Mouse (Mus musculus) yolk sac, embryonic 10.5 days (tissue): ENCODE data around the gene Nat14.

ENCODE experiments used
- DNase-seq: peaks from one replicate; pipeline ENCODE4 v3.0.0-alpha.2; 2017; ENCODE audit warnings: low spot score

Nat14 gene

DNA sequence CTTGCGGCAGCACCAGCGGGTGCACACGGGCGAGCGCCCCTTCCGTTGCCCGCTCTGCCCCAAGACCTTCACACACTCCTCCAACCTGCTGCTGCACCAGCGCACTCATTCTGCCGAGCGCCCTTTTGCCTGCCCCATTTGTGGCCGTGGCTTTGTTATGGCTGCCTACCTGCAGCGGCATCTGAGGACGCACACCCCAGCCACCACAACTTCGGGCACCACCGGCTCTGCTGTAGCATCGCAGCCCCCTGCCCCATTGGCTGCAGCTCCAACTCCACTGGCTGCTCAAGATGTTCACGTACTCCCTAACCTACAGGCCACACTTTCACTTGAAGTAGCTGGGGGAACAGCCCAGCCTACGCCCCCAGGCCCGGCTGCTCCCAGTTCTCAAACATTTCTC lies 1.3 kb upstream of the Nat14 start:
- DNase-seq = no peak

DNA sequence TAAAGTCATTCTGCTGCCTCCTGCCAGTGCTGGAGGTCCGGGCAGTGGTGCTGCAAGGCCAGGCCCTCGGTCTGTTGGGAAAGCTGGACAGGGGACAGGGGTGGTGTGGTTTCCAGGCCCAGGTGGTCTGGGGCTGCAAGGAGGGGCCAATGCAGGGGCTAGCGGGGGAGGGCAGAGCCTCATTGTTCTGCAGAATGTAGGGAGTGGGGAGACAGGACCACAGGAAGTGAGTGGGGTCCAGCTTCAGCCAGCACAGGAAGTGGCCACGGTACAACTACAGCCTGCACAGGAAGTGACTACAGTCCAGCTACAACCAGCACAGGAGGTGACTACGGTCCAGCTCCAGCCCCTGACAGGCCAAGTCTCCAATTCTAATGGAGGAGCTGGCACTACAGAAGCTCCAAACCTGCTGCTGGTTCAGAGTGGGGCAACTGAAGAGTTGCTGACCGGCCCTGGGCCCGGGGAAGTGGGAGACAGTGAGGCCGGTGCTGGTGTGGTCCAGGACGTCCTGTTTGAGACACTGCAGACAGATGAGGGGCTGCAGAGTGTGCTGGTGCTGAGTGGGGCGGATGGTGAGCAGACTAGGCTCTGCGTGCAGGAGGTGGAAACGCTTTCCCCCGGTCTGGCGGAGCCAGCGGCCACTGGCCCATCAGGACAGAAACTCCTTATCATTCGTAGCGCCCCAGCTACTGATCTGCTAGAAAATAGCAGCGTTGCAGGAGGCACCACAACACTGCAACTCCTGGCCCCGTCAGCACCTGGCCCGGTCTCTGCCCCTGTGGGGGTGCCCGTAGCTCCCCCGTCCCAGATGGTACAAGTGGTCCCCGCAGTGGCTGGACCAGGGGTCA lies 628 bp upstream of the Nat14 start:
- peak; percentile 34 for DNase-seq

- peak; percentile 74 for DNase-seq
These were observed 680 bp downstream of the Nat14 start for GRCm38 (mm10) chr7:4922508-4922907.

DNA sequence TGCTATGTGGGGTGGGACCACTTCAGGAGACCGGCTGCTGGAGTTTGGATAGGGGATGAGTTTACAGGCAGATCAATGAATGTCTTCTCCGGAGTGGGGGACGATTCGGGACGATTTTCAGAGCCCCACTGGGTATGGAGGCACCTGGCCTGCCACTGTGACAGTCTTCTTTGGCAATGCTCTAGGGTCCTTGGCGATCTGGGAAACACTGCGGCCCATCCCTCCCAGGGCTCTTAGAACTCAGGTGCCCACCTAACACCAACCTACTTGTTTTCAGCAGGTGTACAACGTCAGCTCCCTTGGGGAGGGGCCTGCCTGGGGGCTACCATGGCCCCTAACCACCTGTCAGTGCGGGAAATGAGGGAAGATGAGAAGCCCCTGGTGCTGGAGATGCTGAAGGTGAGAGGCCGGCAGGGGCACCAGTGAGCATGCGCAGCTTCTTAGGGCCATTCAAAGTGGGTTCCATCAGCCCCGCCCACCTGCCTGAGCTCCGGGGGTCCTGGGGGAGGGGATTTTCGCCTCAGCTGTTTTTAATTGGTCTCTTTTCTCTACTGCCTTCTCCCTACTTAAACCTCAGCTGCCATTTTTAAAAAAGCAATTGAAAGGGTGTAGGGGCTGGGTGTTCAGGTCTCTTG lies 1.2 kb downstream of the Nat14 start:
- peak; percentile 46 for DNase-seq

- DNase-seq = no peak
These were observed 1.9 kb downstream of the Nat14 start for GRCm38 (mm10) chr7:4923586-4924364.

GRCm38 (mm10) chr7:4924483-4924882 lies 2.7 kb downstream of the Nat14 start:
- DNase-seq = no peak

DNA sequence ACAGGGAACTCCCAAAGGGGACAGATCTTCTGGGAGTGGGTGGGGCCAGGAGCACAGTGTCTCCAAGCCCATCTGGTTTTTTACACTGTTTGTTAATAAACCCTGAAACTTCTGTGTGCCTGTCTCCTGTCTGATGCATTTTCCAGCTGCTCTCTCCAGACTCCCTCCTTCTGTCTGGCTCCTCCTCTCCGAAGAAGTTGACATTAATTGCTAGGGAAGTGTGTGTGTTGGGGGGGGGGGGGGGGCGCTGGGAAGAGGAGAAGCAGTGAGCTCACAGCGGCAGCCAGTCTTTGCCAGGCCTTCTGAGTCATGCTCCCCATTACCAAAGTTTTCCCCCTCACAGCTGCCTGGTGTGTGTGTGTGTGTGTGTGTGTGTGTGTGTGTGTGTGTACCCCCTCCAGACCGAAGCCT lies 3.1 kb downstream of the Nat14 start:
- peak; percentile 68 for DNase-seq

- peak; percentile 48 for DNase-seq
These were observed 3.9 kb downstream of the Nat14 start, which contains the start of gene Ssc5d for GRCm38 (mm10) chr7:4925441-4926381. Ssc5d (plus strand) TSS chr7:4925785.

DNA sequence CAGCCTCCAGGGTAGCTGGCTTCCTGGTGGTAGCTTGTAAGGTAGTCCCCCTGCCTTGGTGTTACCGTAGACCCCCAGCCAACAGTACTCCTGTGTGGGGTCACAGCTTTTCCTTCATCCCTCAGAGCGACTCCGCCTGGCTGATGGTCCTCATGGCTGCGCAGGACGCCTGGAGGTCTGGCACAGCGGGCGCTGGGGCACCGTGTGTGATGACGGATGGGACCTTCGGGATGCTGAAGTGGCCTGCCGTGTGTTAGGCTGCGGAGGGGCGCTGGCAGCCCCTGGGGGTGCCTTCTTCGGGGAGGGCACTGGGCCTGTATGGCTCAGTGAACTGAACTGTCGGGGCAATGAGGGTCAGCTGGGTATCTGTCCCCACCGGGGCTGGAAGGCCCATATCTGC lies 5.0 kb downstream of the Nat14 start:
- DNase-seq = no peak

DNA sequence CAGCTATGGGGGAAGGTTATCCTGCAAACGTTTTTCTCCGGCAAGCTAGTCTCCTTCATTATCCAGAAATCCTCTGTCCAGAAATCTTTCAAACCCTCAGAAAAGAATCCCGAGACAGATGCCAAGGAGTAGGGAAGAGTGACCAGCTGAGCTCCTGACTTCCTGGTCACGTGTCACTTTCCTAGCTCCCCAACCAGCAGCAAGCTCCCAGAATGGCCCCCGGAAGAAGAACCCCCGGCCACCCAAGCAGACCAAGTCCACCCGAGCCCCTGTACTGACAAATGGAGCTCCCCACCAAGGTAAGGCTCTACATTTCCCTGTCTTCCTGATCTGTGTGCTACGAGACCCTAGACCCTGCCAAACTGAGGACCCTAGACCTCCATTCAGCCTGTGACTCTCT lies 5.9 kb downstream of the Nat14 start:
- no peak for DNase-seq

- DNase-seq = no peak
These were observed 6.5 kb downstream of the Nat14 start for GRCm38 (mm10) chr7:4928323-4928722.

DNA sequence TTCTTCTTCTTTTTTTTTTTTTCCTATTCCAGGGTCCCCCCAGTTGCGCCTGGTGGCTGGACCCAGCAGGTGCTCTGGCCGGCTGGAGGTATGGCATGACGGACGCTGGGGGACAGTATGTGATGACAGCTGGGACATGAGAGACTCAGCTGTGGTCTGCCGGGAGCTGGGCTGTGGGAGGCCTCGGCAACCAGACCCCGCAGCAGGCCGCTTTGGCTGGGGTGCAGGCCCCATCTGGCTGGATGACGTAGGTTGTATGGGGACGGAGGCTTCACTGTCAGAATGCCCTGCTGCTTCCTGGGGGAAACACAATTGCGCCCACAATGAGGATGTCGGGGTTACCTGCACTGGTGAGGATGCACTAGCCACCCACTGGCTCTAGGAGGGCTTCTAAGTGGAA lies 11.3 kb downstream of the Nat14 start:
- no peak for DNase-seq

DNA sequence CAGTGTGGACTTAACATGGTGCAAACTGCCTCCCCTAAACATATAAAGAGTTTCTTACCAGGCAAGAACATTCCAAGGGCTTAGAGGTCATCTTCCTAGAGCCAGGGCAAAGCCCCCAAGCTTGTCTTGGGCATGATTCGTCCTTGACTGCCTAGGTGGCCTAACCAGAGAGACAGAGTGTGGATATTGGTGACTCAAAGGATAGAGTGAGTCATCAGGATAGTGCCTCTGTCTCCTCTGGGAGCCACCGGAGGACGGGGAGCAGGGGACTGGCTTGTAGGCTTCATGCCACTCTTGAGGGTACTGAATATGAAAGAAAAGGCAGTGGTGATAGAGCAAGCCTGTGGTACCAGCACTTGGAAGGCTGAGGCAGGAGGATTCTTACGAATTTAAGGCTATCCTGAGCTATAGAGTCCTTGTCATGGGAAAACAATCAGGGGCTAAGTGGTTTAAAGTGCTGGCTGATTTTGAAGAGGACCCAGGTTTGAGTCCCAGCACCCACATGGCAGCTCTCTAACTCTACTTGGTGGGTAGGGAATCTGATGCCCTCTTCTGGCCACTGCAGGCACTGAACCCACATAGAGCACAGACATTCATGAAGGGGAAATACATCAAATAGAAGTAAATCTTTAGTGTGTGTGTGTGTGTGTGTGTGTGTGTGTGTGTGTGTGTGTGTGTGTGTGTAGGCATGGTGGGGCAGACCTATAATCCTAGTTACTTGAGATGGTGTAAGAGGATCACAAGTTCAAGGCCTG lies 12.5 kb downstream of the Nat14 start:
- DNase-seq = no peak

- no peak for DNase-seq
These were observed 15.0 kb downstream of the Nat14 start for GRCm38 (mm10) chr7:4936832-4937231.

GRCm38 (mm10) chr7:4937392-4937791 lies 15.6 kb downstream of the Nat14 start:
- DNase-seq = no peak

DNA sequence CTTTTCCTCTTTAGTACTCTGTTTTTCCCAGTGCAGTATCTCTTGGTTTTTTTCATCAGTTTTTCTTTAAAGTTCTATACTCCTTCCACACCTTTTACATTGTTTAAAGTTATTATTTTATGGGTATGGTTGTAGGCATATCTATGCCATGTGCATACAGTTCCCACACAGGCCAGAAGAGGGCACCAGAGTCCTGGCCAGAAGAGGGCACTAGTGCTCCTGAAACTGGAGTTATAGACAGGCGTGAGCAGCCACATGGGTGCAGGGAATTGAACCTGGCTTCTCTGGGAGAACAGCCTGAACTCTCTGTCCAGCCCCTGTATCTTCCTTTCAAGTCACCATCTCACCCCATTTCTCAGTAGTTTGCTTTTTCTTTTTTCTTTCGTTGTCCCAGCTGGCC lies 16.6 kb downstream of the Nat14 start:
- no peak for DNase-seq

- peak; percentile 61 for DNase-seq
These were observed 18.2 kb downstream of the Nat14 start for GRCm38 (mm10) chr7:4940068-4940479.

- DNase-seq = no peak
These were observed 20.8 kb downstream of the Nat14 start for GRCm38 (mm10) chr7:4942673-4943072.

DNA sequence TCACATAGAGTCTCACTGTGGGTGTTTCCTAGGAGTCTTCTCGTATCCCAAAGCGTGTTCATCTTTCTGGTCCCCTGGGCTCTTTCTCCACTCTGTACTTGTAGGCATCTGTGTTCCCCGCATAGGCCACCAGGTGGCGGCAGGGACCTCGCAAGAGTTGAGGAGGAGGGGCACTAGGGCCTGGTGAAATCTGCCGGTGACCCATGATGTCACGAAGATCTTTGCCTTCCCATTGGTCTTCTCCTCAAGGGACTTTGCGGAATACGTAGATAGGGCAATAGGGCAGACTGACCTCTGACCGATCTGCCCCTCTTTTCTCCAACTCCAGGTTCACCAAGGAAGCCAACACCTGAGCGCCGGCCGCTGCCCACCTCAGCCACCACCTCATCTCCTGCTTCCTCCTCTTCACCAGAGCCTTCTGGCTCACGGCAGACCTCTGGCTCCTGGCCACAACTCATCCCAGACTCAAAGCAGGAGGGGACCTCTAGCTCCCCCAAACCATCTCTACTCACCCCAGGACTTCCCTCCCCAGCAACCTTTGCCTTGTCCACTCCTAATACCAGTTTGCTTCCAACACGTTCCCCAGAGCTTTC lies 21.5 kb downstream of the Nat14 start:
- DNase-seq = peak; percentile 85

GRCm38 (mm10) chr7:4947855-4948254 lies 26.0 kb downstream of the Nat14 start:
- no peak for DNase-seq
